Mouse (Mus musculus) erythroblast, embryonic 14.5 days (primary cell): Measurements from ENCODE around the gene Asic1. TPM values are rescaled to one million over a fixed set of nuclear protein-coding genes. Genes with fewer than 3 reads are reported as not detected.
A peak's percentile ranks its signal among the peaks of the same experiment; 100 is the strongest.
"Not testable (repeated sequence)": the region's sequence is repeated elsewhere in the genome, so short reads cannot be mapped to it uniquely, and the experiment has no call there.

Experiments used
- H3K27me3 ChIP-seq: 2 replicates; pipeline ENCODE4 v1.6.1; 2012; ENCODE audit warnings: inconsistent platforms; ENCODE audit not compliant: control insufficient read depth
- H3K36me3 ChIP-seq: 2 replicates; pipeline ENCODE4 v1.6.1; 2012; ENCODE audit warnings: mild to moderate bottlenecking, inconsistent platforms; ENCODE audit not compliant: control insufficient read depth
- H3K4me1 ChIP-seq: 2 replicates; pipeline ENCODE4 v1.6.1; 2012; ENCODE audit warnings: inconsistent platforms; ENCODE audit not compliant: control insufficient read depth
- H3K4me3 ChIP-seq: replicated peaks from 2 replicates; pipeline ENCODE3; 2012; ENCODE audit warnings: moderate library complexity, mild to moderate bottlenecking, inconsistent platforms
- H3K9me3 ChIP-seq: 2 replicates; pipeline ENCODE4 v1.6.1; 2012; ENCODE audit warnings: low read length, inconsistent platforms, mixed read lengths; ENCODE audit not compliant: control insufficient read depth
- GATA1 ChIP-seq: IDR thresholded peaks from 2 replicates; pipeline ENCODE4 v1.6.1; 2012; ENCODE audit warnings: low read length, inconsistent platforms, mixed read lengths
- TAL1 ChIP-seq: IDR thresholded peaks from 3 replicates; pipeline ENCODE4 v1.6.1; 2012; ENCODE audit warnings: low read length, inconsistent platforms, mixed read lengths
- polyA plus RNA-seq: library from polyadenylated mRNA; stranded (reverse); fragments of >175 nt; gene quantifications from 2 replicates; pipeline ENCODE4 v1.2.3, GENCODE M21; 2012

Asic1 gene
- polyA plus RNA-seq, 1 experiment: not detected

- peaks cover 30% of the 10 kb centered on the region for H3K4me1 ChIP-seq
- peaks cover 11% of the 10 kb centered on the region for H3K27me3 ChIP-seq
- H3K9me3 ChIP-seq: no peaks in the 10 kb centered on the region
- TF ChIP-seq TAL1 (no peak), GATA1 (no peak)
- no peak overlapping the region for H3K4me3 ChIP-seq
- no peaks in the 10 kb centered on the region; the same call in 1 of the 2 replicates for H3K36me3 ChIP-seq
Measured at GRCm38 (mm10) chr15:99721921-99722743, 52.0 kb downstream of the Asic1 start.

GRCm38 (mm10) chr15:99723120-99723514, 52.9 kb downstream of the Asic1 start:
- peaks cover 11% of the 10 kb centered on the region for H3K27me3 ChIP-seq
- TF ChIP-seq GATA1 (no peak), TAL1 (no peak)
- H3K4me3 ChIP-seq: no peak overlapping the region
- H3K9me3 ChIP-seq: no peaks in the 10 kb centered on the region
- peaks cover 8% of the 10 kb centered on the region for H3K36me3 ChIP-seq
- peaks cover 33% of the 10 kb centered on the region for H3K4me1 ChIP-seq

GRCm38 (mm10) chr15:99723515-99724291, 53.5 kb downstream of the Asic1 start:
- Histone ChIP-seq H3K9me3 (peaks cover under 1% of the 10 kb centered on the region; the same call in 1 of the 2 replicates), H3K36me3 (peaks cover 14% of the 10 kb centered on the region), H3K4me1 (peaks cover 33% of the 10 kb centered on the region), H3K4me3 (no peak overlapping the region), H3K27me3 (peaks cover 11% of the 10 kb centered on the region)
- no peak for TF ChIP-seq TAL1
- no peak for TF ChIP-seq GATA1

- peaks cover 11% of the 10 kb centered on the region for H3K27me3 ChIP-seq
- peaks cover 19% of the 10 kb centered on the region for H3K36me3 ChIP-seq
- H3K9me3 ChIP-seq: peaks cover 4% of the 10 kb centered on the region
- TF ChIP-seq GATA1 (no peak), TAL1 (no peak)
- H3K4me3 ChIP-seq: peak overlapping the region; percentile 90
- H3K4me1 ChIP-seq: peaks cover 33% of the 10 kb centered on the region
Measured at GRCm38 (mm10) chr15:99724292-99725021, 54.3 kb downstream of the Asic1 start.

GRCm38 (mm10) chr15:99725341-99726155, 55.4 kb downstream of the Asic1 start, which contains the start of gene Cox14:
Gene Cox14 (plus strand): TSS chr15:99725618.
- peaks cover 33% of the 10 kb centered on the region for H3K4me1 ChIP-seq
- H3K27me3 ChIP-seq: peaks cover 11% of the 10 kb centered on the region
- peaks cover 21% of the 10 kb centered on the region for H3K36me3 ChIP-seq
- peak within 1 kb of the TSS; percentile 90 for H3K4me3 ChIP-seq
- peaks cover 4% of the 10 kb centered on the region for H3K9me3 ChIP-seq
- no peak for TF ChIP-seq TAL1
- TF ChIP-seq GATA1: no peak

GRCm38 (mm10) chr15:99726549-99726948, 56.4 kb downstream of the Asic1 start:
- Histone ChIP-seq H3K4me1 (peaks cover 33% of the 10 kb centered on the region), H3K4me3 (peak overlapping the region; percentile 90), H3K27me3 (peaks cover 11% of the 10 kb centered on the region), H3K36me3 (peaks cover 21% of the 10 kb centered on the region), H3K9me3 (peaks cover 4% of the 10 kb centered on the region)
- TF ChIP-seq GATA1 (no peak), TAL1 (no peak)

- peaks cover 21% of the 10 kb centered on the region for H3K36me3 ChIP-seq
- H3K4me3 ChIP-seq, H3K9me3 ChIP-seq: not testable (repeated sequence)
- peaks cover 11% of the 10 kb centered on the region for H3K27me3 ChIP-seq
- peaks cover 33% of the 10 kb centered on the region for H3K4me1 ChIP-seq
Measured at GRCm38 (mm10) chr15:99727039-99727438, 56.9 kb downstream of the Asic1 start.

- Histone ChIP-seq H3K4me1 (peaks cover 33% of the 10 kb centered on the region), H3K36me3 (peaks cover 21% of the 10 kb centered on the region), H3K27me3 (peaks cover 11% of the 10 kb centered on the region), H3K4me3 (no peak overlapping the region), H3K9me3 (peaks cover 4% of the 10 kb centered on the region)
- TF ChIP-seq TAL1: no peak
- no peak for TF ChIP-seq GATA1
Measured at GRCm38 (mm10) chr15:99727525-99727924, 57.4 kb downstream of the Asic1 start.

GRCm38 (mm10) chr15:99728211-99728610, 58.0 kb downstream of the Asic1 start:
- no peak overlapping the region for H3K4me3 ChIP-seq
- no peak for TF ChIP-seq TAL1
- no peak for TF ChIP-seq GATA1
- peaks cover 21% of the 10 kb centered on the region for H3K36me3 ChIP-seq
- peaks cover 33% of the 10 kb centered on the region for H3K4me1 ChIP-seq
- H3K9me3 ChIP-seq: peaks cover 4% of the 10 kb centered on the region
- H3K27me3 ChIP-seq: peaks cover 9% of the 10 kb centered on the region
